Mouse (Mus musculus) limb, embryonic 15.5 days (tissue): ENCODE data around the gene Lipe. TPM values are rescaled to one million over a fixed set of nuclear protein-coding genes. Genes with fewer than 3 reads are reported as not detected.

Experiments used
- ATAC-seq: fragments of 200-750 bp; cut with Nextera tagmentation; 2 replicates; pipeline ENCODE4 v1.8.0; 2017; ENCODE audit warnings: low read depth, moderate TSS enrichment; ENCODE audit not compliant: insufficient number of reproducible peaks, low FRiP score, low TSS enrichment
- H3K27ac ChIP-seq: fragments of 300-500 bp; sonication (generic); 2 replicates; pipeline ENCODE4 v1.5.1; 2015; ENCODE audit warnings: moderate library complexity, mild to moderate bottlenecking, inconsistent platforms
- H3K27me3 ChIP-seq: fragments of 300-500 bp; sonication (generic); 2 replicates; pipeline ENCODE4 v1.6.1; 2015; ENCODE audit warnings: inconsistent platforms
- H3K36me3 ChIP-seq: fragments of 300-500 bp; sonication (generic); 2 replicates; pipeline ENCODE4 v1.6.1; 2015; ENCODE audit warnings: inconsistent platforms
- H3K4me1 ChIP-seq: fragments of 300-500 bp; sonication (generic); 2 replicates; pipeline ENCODE4 v1.6.1; 2015; ENCODE audit warnings: inconsistent platforms
- H3K4me2 ChIP-seq: fragments of 300-500 bp; sonication (generic); 2 replicates; pipeline ENCODE4 v1.6.1; 2015; ENCODE audit warnings: mild to moderate bottlenecking, inconsistent platforms
- H3K4me3 ChIP-seq: fragments of 300-500 bp; sonication (generic); 2 replicates; pipeline ENCODE4 v1.5.1; 2015; ENCODE audit warnings: mild to moderate bottlenecking, inconsistent platforms
- H3K9ac ChIP-seq: fragments of 300-500 bp; sonication (generic); 2 replicates; pipeline ENCODE4 v1.6.1; 2015; ENCODE audit warnings: inconsistent platforms
- H3K9me3 ChIP-seq: fragments of 300-500 bp; sonication (generic); 2 replicates; pipeline ENCODE4 v1.6.1; 2016; ENCODE audit warnings: inconsistent platforms
- WGBS: fragments of 180-500 bp; shearing (Covaris S2); methylation state at CpG from one replicate; pipeline ENCODE4 v1.1.7; 2015; 5-methylcytosine and 5-hydroxymethylcytosine counted together
- polyA plus RNA-seq: library from polyadenylated mRNA; unstranded; fragments of >200 nt; fragmentation: Nextera tagmentation; extraction: Ambion mirVana; gene quantifications from 2 replicates; pipeline ENCODE4 v1.2.1, GENCODE M21; 2015

Gene Lipe
- polyA plus RNA-seq, 1 experiment from 2014 or later = 9.2 TPM

- H3K36me3 ChIP-seq = peaks cover 69% of the 10 kb centered on the region
- WGBS = 44% methylated on average over 16 of the region's 16 CpGs
Observed at GRCm38 (mm10) chr7:25333596-25334307, 64.8 kb downstream of the Lipe start.

More at GRCm38 (mm10) chr7:25333596-25334307, 64.8 kb downstream of the Lipe start:
- Histone ChIP-seq H3K4me2 (no peak overlapping the region), H3K27ac (no peak overlapping the region), H3K4me3 (no peak overlapping the region), H3K9ac (0 out of 2 replicates have a peak overlapping the region, but pooled peaks have one; percentile 14), H3K9me3 (no peaks in the 10 kb centered on the region), H3K27me3 (no peaks in the 10 kb centered on the region), H3K4me1 (no peaks in the 10 kb centered on the region)
- peak; percentile 62 for ATAC-seq

Other genes with a start within 250 kb of the Lipe start
- gene Pou2f2, start 219.0 kb downstream of the Lipe start, polyA plus RNA-seq = 1.1 and 1.4 TPM in 2 replicates
- 12.2 and 13.6 TPM in 2 replicates for gene Dedd2, start 178.1 kb downstream of the Lipe start, polyA plus RNA-seq
- gene Zfp526, start 177.3 kb downstream of the Lipe start, polyA plus RNA-seq = 2.7 and 2.8 TPM in 2 replicates
- gene Gsk3a, start 160.9 kb downstream of the Lipe start, polyA plus RNA-seq = 8.2 and 10.0 TPM in 2 replicates
- 20.8 and 24.4 TPM in 2 replicates for gene Erf, start 147.9 kb downstream of the Lipe start, polyA plus RNA-seq
- gene Cic, start 131.0 kb downstream of the Lipe start, polyA plus RNA-seq = 40.3 and 42.5 TPM in 2 replicates
- gene Pafah1b3, start 100.7 kb downstream of the Lipe start, polyA plus RNA-seq = 176 and 198 TPM in 2 replicates
- 0.32 and 0.40 TPM in 2 replicates for gene Prr19, start 97.3 kb downstream of the Lipe start, polyA plus RNA-seq
- 0.50 and 0.61 TPM in 2 replicates for gene Tmem145, start 92.6 kb downstream of the Lipe start, polyA plus RNA-seq
- gene Megf8, start 81.5 kb downstream of the Lipe start, polyA plus RNA-seq = 14.2 and 14.3 TPM in 2 replicates
- 649 and 693 TPM in 2 replicates for gene Cnfn, start 29.0 kb downstream of the Lipe start, polyA plus RNA-seq
- 0.20 and 0.32 TPM in 2 replicates for gene Cxcl17, start 14.2 kb upstream of the Lipe start, polyA plus RNA-seq
- gene Ceacam1, start 78.9 kb upstream of the Lipe start, polyA plus RNA-seq = 1.5 and 2.2 TPM in 2 replicates
- gene Ceacam2, start 141.1 kb upstream of the Lipe start, polyA plus RNA-seq = not detected in 2 replicates
- gene Erich4, start 217.2 kb upstream of the Lipe start, polyA plus RNA-seq = not detected in 2 replicates
- gene Dmac2, start 220.7 kb upstream of the Lipe start, polyA plus RNA-seq = 29.1 and 30.6 TPM in 2 replicates
- 9.3 and 11.8 TPM in 2 replicates for gene B3gnt8, start 227.9 kb upstream of the Lipe start, polyA plus RNA-seq